Mouse (Mus musculus): ENCODE results near the gene Fst.

Fst gene

GRCm38 (mm10) chr13:114458886-114459700 lies at the start of gene Fst:
Gene Fst, minus strand, starts transcription at chr13:114458951.
- peak in 1 of 2 experiments; percentile 25 for DNase-seq (ENCODE audit: low spot score in 2 of 2)

GRCm38 (mm10) chr13:114493826-114494225 lies 35.1 kb upstream of the Fst start:
- no peak for DNase-seq (ENCODE audit: low spot score in 2 of 2)

- DNase-seq (ENCODE audit: low spot score in 2 of 2), result no peak
Measured at GRCm38 (mm10) chr13:114488178-114488577, 29.4 kb upstream of the Fst start.

GRCm38 (mm10) chr13:114478329-114478728 lies 19.6 kb upstream of the Fst start:
- DNase-seq (ENCODE audit: low spot score in 2 of 2), result peak in 1 of 2 experiments; percentile 51

GRCm38 (mm10) chr13:114469945-114470344 lies 11.2 kb upstream of the Fst start:
- DNase-seq (ENCODE audit: low spot score in 2 of 2), result no peak

- DNase-seq (ENCODE audit: low spot score in 2 of 2), result no peak
Measured at GRCm38 (mm10) chr13:114466269-114466919, 7.6 kb upstream of the Fst start.

- DNase-seq (ENCODE audit: low spot score in 2 of 2), result no peak
Measured at GRCm38 (mm10) chr13:114465387-114465786, 6.6 kb upstream of the Fst start.

GRCm38 (mm10) chr13:114464824-114465223 lies 6.1 kb upstream of the Fst start:
- DNase-seq (ENCODE audit: low spot score in 2 of 2), result no peak

- no peak for DNase-seq (ENCODE audit: low spot score in 2 of 2)
Measured at GRCm38 (mm10) chr13:114462548-114463408, 4.0 kb upstream of the Fst start.

GRCm38 (mm10) chr13:114460306-114460892 lies 1.6 kb upstream of the Fst start:
- peak in 1 of 2 experiments; percentile 24 for DNase-seq (ENCODE audit: low spot score in 2 of 2)

GRCm38 (mm10) chr13:114459701-114460160 lies 980 bp upstream of the Fst start:
- DNase-seq (ENCODE audit: low spot score in 2 of 2), result no peak

- peak; percentile 25 to 35 for DNase-seq (ENCODE audit: low spot score in 2 of 2)
Measured at GRCm38 (mm10) chr13:114458291-114458885, 363 bp downstream of the Fst start.

- no peak for DNase-seq (ENCODE audit: low spot score in 2 of 2)
Measured at GRCm38 (mm10) chr13:114457567-114458120, 1.1 kb downstream of the Fst start.

- no peak for DNase-seq (ENCODE audit: low spot score in 2 of 2)
Measured at GRCm38 (mm10) chr13:114456766-114457566, 1.8 kb downstream of the Fst start.

- peak in 1 of 2 experiments; percentile 30 for DNase-seq (ENCODE audit: low spot score in 2 of 2)
Measured at GRCm38 (mm10) chr13:114456224-114456623, 2.5 kb downstream of the Fst start.

- no peak for DNase-seq (ENCODE audit: low spot score in 2 of 2)
Measured at GRCm38 (mm10) chr13:114455788-114456187, 3.0 kb downstream of the Fst start.

- DNase-seq (ENCODE audit: low spot score in 2 of 2), result no peak
Measured at GRCm38 (mm10) chr13:114447213-114447612, 11.5 kb downstream of the Fst start.

GRCm38 (mm10) chr13:114432491-114432890 lies 26.3 kb downstream of the Fst start:
- DNase-seq (ENCODE audit: low spot score in 2 of 2), result no peak

- no peak for DNase-seq (ENCODE audit: low spot score in 2 of 2)
Measured at GRCm38 (mm10) chr13:114425230-114425629, 33.5 kb downstream of the Fst start.

GRCm38 (mm10) chr13:114420235-114420634 lies 38.5 kb downstream of the Fst start:
- DNase-seq (ENCODE audit: low spot score in 2 of 2), result no peak

All from right cerebral cortex, postnatal 10 days (tissue).